Mouse (Mus musculus) spleen, adult 2 months (tissue): ENCODE results near the gene 1110051M20Rik.

ENCODE experiments used
- CTCF ChIP-seq: fragments of 200-500 bp; IDR thresholded peaks from 2 replicates; pipeline ENCODE4 v1.5.1; 2011; ENCODE audit warnings: mild to moderate bottlenecking, inconsistent platforms; ENCODE audit not compliant: insufficient read depth, insufficient read length, insufficient replicate concordance; ENCODE audit errors: extremely low read depth
- POLR2A ChIP-seq: fragments of 200-500 bp; IDR thresholded peaks from 2 replicates; pipeline ENCODE4 v1.6.1; 2011; ENCODE audit warnings: low read depth, low read length, inconsistent platforms

DNA sequence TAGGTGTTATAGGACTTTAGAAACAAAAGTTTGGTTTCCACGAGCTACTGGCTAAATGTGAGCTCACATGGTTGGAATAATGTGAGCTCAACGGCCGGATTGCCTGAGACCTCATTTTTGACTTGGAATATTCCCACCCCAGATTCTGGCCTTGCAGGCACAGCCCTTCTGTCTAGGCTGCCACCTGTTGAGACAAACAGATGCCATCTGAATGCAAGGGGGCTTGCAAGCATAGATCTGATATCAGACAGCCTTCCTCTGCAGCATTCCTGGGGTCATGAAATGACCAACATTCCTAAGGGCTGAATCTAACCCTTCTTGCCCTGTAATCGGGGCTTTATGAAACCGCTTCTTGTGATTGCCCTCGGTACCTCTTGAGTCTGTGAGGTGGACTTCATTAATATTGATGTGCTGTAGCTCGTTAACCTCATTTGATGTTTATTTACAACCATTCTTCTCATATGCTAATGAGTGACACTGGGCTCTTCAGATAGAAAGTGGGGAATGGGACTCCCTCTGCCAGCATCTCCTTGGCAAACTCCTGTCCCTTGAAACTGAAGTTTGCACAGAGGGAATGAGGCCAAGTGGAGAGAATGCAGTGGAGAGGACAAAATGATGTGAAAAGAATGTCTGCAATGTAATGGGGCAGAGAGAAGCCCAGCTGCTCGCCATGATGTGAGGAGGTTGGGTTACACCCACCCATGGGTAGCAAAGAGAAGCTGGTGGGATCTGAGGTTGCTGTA, 114.3 kb downstream of the 1110051M20Rik start:
- TF ChIP-seq POLR2A = no peak
- TF ChIP-seq CTCF = no peak
